Mouse (Mus musculus) heart, adult 2 months (tissue): ENCODE results near the gene Mknk1. TPM values are rescaled to one million over a fixed set of nuclear protein-coding genes. Genes with fewer than 3 reads are reported as not detected.

Experiments
- DNase-seq, 2 experiments: peaks; one replicate each; pipeline ENCODE4 v3.0.0; 2021
- H3K27ac ChIP-seq: fragments of 200-600 bp; 2 replicates; pipeline ENCODE4 v1.8.1; 2022
- H3K27me3 ChIP-seq: fragments of 200-500 bp; 2 replicates; pipeline ENCODE4 v1.6.1; 2012; ENCODE audit warnings: mild to moderate bottlenecking, low read length, inconsistent platforms, mixed read lengths; ENCODE audit not compliant: control insufficient read depth, insufficient read depth
- H3K36me3 ChIP-seq: fragments of 200-500 bp; 2 replicates; pipeline ENCODE4 v1.6.1; 2012; ENCODE audit warnings: low read length, inconsistent platforms; ENCODE audit not compliant: control insufficient read depth, insufficient read depth
- H3K4me1 ChIP-seq: fragments of 200-500 bp; 2 replicates; pipeline ENCODE4 v1.6.1; 2011; ENCODE audit warnings: low read length; ENCODE audit not compliant: control insufficient read depth, insufficient read depth
- H3K4me3 ChIP-seq: fragments of 200-600 bp; 2 replicates; pipeline ENCODE4 v1.8.1; 2022
- H3K79me2 ChIP-seq: fragments of 200-500 bp; replicated peaks from 2 replicates; pipeline ENCODE4 v1.6.1; 2012; ENCODE audit warnings: mild to moderate bottlenecking, inconsistent platforms, low read length, moderate library complexity, mixed read lengths; ENCODE audit not compliant: control insufficient read depth, insufficient read depth
- H3K9ac ChIP-seq: fragments of 200-500 bp; 2 replicates; pipeline ENCODE4 v1.6.1; 2012; ENCODE audit warnings: low read depth, mild to moderate bottlenecking, control low read depth, inconsistent platforms, low read length, mixed read lengths
- CTCF ChIP-seq: fragments of 200-600 bp; IDR thresholded peaks from 2 replicates; pipeline ENCODE4 v1.8.1; 2022; ENCODE audit warnings: antibody characterized with exemption, mild to moderate bottlenecking, moderate library complexity
- EP300 ChIP-seq: fragments of 200-500 bp; IDR thresholded peaks from 2 replicates; pipeline ENCODE4 v1.6.1; 2011; ENCODE audit warnings: low read depth, low read length, control low read depth; ENCODE audit not compliant: insufficient read depth
- POLR2A ChIP-seq: fragments of 200-500 bp; IDR thresholded peaks from 2 replicates; pipeline ENCODE4 v1.6.1; 2011; ENCODE audit warnings: mild to moderate bottlenecking, low read depth, low read length, control low read depth; ENCODE audit not compliant: insufficient read depth
- WGBS: fragments of 180-500 bp; shearing (Covaris S2); methylation state at CpG from one replicate; pipeline ENCODE4 v1.1.7; 2018; 5-methylcytosine and 5-hydroxymethylcytosine counted together
- intact Hi-C: fragments of 180-260 bp; cut with DNase I; formaldehyde crosslinking; loops from one replicate; pipeline ENCODE4 v1.15.1; 2025
- polyA plus RNA-seq: library from polyadenylated mRNA; depleted of rRNA; stranded (reverse); fragments of >200 nt; gene quantifications from 2 replicates; pipeline ENCODE4 v1.2.3, GENCODE M21; 2012
- total RNA-seq, 2 experiments: library from RNA; stranded (reverse); gene quantifications; 2 replicates each; pipeline ENCODE4 v1.2.3; 2021

Mknk1 gene
- total and polyA plus RNA-seq, 3 experiments = 18.3 to 32.1 (median 20.6) TPM

GRCm38 (mm10) chr4:115885846-115886245, 46.8 kb downstream of the Mknk1 start:
- intact Hi-C loops = no loop called here

GRCm38 (mm10) chr4:115886875-115887274, 47.9 kb downstream of the Mknk1 start:
- intact Hi-C loops = no loop called here

More at GRCm38 (mm10) chr4:115885846-115886245, 46.8 kb downstream of the Mknk1 start:
- DNase-seq = no peak
- Histone ChIP-seq H3K9ac (no peak overlapping the region), H3K79me2 (no peaks in the 10 kb centered on the region), H3K4me3 (no peak overlapping the region), H3K4me1 (peaks cover 2% of the 10 kb centered on the region), H3K36me3 (no peaks in the 10 kb centered on the region), H3K27me3 (peaks cover 7% of the 10 kb centered on the region), H3K27ac (no peak overlapping the region)
- 70% methylated on average over 3 of the region's 3 CpGs for WGBS
- TF ChIP-seq POLR2A (no peak), CTCF (no peak), EP300 (no peak)

GRCm38 (mm10) chr4:115890066-115890465, 51.1 kb downstream of the Mknk1 start:
- TF ChIP-seq CTCF = no peak
- no peak for TF ChIP-seq POLR2A
- TF ChIP-seq EP300 = no peak
- H3K27ac ChIP-seq = no peak overlapping the region
- intact Hi-C loops = no loop called here
- no peak overlapping the region for H3K4me3 ChIP-seq
- no peaks in the 10 kb centered on the region for H3K79me2 ChIP-seq
- peaks cover 2% of the 10 kb centered on the region for H3K4me1 ChIP-seq
- no peak for DNase-seq
- no peak overlapping the region for H3K9ac ChIP-seq
- H3K36me3 ChIP-seq = no peaks in the 10 kb centered on the region
- 16% methylated on average over 6 of the region's 6 CpGs for WGBS
- peaks cover 7% of the 10 kb centered on the region for H3K27me3 ChIP-seq

More at GRCm38 (mm10) chr4:115886875-115887274, 47.9 kb downstream of the Mknk1 start:
- no peak overlapping the region for H3K27ac ChIP-seq
- H3K36me3 ChIP-seq = no peaks in the 10 kb centered on the region
- H3K27me3 ChIP-seq = peaks cover 7% of the 10 kb centered on the region
- no peak overlapping the region for H3K4me3 ChIP-seq
- H3K79me2 ChIP-seq = no peaks in the 10 kb centered on the region
- H3K9ac ChIP-seq = no peak overlapping the region
- WGBS = 59% methylated on average over 1 of the region's 1 CpGs
- no peak for DNase-seq
- H3K4me1 ChIP-seq = peaks cover 2% of the 10 kb centered on the region
- TF ChIP-seq EP300 = no peak
- no peak for TF ChIP-seq CTCF
- no peak for TF ChIP-seq POLR2A

GRCm38 (mm10) chr4:115890553-115890952, 51.6 kb downstream of the Mknk1 start, which contains the start of gene 6430628N08Rik:
TSS of gene 6430628N08Rik (plus strand) at chr4:115890665.
- Histone ChIP-seq H3K4me3 (no peak within 1 kb of the TSS), H3K9ac (no peak within 1 kb of the TSS), H3K4me1 (peaks cover 2% of the 10 kb centered on the region), H3K79me2 (no peaks in the 10 kb centered on the region), H3K27me3 (peaks cover 7% of the 10 kb centered on the region), H3K27ac (no peak within 1 kb of the TSS), H3K36me3 (no peaks in the 10 kb centered on the region)
- intact Hi-C loops = no loop called here
- no peak for TF ChIP-seq POLR2A
- TF ChIP-seq CTCF = no peak
- no peak for TF ChIP-seq EP300
- WGBS = 2% methylated on average over 31 of the region's 31 CpGs
- DNase-seq = no peak

- Histone ChIP-seq H3K9ac (no peak overlapping the region), H3K27me3 (peaks cover 21% of the 10 kb centered on the region), H3K27ac (no peak overlapping the region), H3K4me3 (no peak overlapping the region), H3K4me1 (peaks cover 2% of the 10 kb centered on the region), H3K36me3 (no peaks in the 10 kb centered on the region), H3K79me2 (no peaks in the 10 kb centered on the region)
- TF ChIP-seq POLR2A = no peak
- TF ChIP-seq EP300 = no peak
- no peak for TF ChIP-seq CTCF
- 16% methylated on average over 3 of the region's 3 CpGs for WGBS
- DNase-seq = no peak
- intact Hi-C loops = no loop called here
Measured at GRCm38 (mm10) chr4:115894281-115894680, 55.3 kb downstream of the Mknk1 start.

- TF ChIP-seq CTCF (0 out of 2 replicates have a peak, but pooled peaks have one; percentile 16), EP300 (no peak)
Measured at GRCm38 (mm10) chr4:115897901-115898631, 59.1 kb downstream of the Mknk1 start.

More at GRCm38 (mm10) chr4:115897901-115898631, 59.1 kb downstream of the Mknk1 start:
- no peaks in the 10 kb centered on the region for H3K79me2 ChIP-seq
- peaks cover 14% of the 10 kb centered on the region for H3K27me3 ChIP-seq
- no peak overlapping the region for H3K27ac ChIP-seq
- 2% methylated on average over 55 of the region's 56 CpGs for WGBS
- intact Hi-C loops = no loop called here
- no peak for DNase-seq
- no peaks in the 10 kb centered on the region for H3K36me3 ChIP-seq
- H3K4me3 ChIP-seq = no peak overlapping the region
- no peaks in the 10 kb centered on the region for H3K4me1 ChIP-seq
- 0 out of 2 replicates have a peak overlapping the region, but pooled peaks have one; percentile 4 for H3K9ac ChIP-seq
